Mouse (Mus musculus) brain, embryonic 14.5 days (tissue): Measurements from ENCODE around the gene Cstf3.

Experiments used
- CTCF ChIP-seq: fragments of 200-500 bp; IDR thresholded peaks from 2 replicates; pipeline ENCODE4 v1.5.1; 2012; ENCODE audit warnings: inconsistent platforms, mild to moderate bottlenecking, moderate library complexity, borderline replicate concordance; ENCODE audit not compliant: insufficient read depth, insufficient read length; ENCODE audit errors: extremely low read depth
- POLR2A ChIP-seq: fragments of 200-500 bp; IDR thresholded peaks from 2 replicates; pipeline ENCODE4 v1.6.1; 2012; ENCODE audit warnings: mild to moderate bottlenecking, inconsistent platforms, borderline replicate concordance; ENCODE audit not compliant: poor library complexity, insufficient read depth, insufficient read length, severe bottlenecking; ENCODE audit errors: extremely low read depth

GRCm38 (mm10) chr2:104605560-104605959 is 15.2 kb downstream of the Cstf3 start:
- TF ChIP-seq POLR2A (no peak), CTCF (no peak)
